Mouse (Mus musculus): ENCODE measurements around the gene Tdrd3.
A peak's percentile ranks its signal among the peaks of the same experiment; 100 is the strongest.

Tdrd3 gene

GRCm38 (mm10) chr14:87451645-87452443 is 35.4 kb downstream of the Tdrd3 start:
- DNase-seq (ENCODE audit: low spot score): peak; percentile 78

GRCm38 (mm10) chr14:87455630-87456175 is 39.3 kb downstream of the Tdrd3 start:
- DNase-seq (ENCODE audit: low spot score): no peak

- no peak for DNase-seq (ENCODE audit: low spot score)
Observed at GRCm38 (mm10) chr14:87459777-87460176, 43.3 kb downstream of the Tdrd3 start.

GRCm38 (mm10) chr14:87461543-87461942 is 45.1 kb downstream of the Tdrd3 start:
- DNase-seq (ENCODE audit: low spot score): no peak

- peak; percentile 66 for DNase-seq (ENCODE audit: low spot score)
Observed at GRCm38 (mm10) chr14:87463963-87464654, 47.7 kb downstream of the Tdrd3 start.

- DNase-seq (ENCODE audit: low spot score): no peak
Observed at GRCm38 (mm10) chr14:87464655-87465054, 48.2 kb downstream of the Tdrd3 start.

GRCm38 (mm10) chr14:87467586-87467985 is 51.1 kb downstream of the Tdrd3 start:
- no peak for DNase-seq (ENCODE audit: low spot score)

GRCm38 (mm10) chr14:87471521-87471920 is 55.1 kb downstream of the Tdrd3 start:
- no peak for DNase-seq (ENCODE audit: low spot score)

- DNase-seq (ENCODE audit: low spot score): no peak
Observed at GRCm38 (mm10) chr14:87472782-87473181, 56.3 kb downstream of the Tdrd3 start.

- no peak for DNase-seq (ENCODE audit: low spot score)
Observed at GRCm38 (mm10) chr14:87475721-87476359, 59.4 kb downstream of the Tdrd3 start.

- no peak for DNase-seq (ENCODE audit: low spot score)
Observed at GRCm38 (mm10) chr14:87478339-87478951, 62.0 kb downstream of the Tdrd3 start.

- DNase-seq (ENCODE audit: low spot score): no peak
Observed at GRCm38 (mm10) chr14:87485888-87486287, 69.4 kb downstream of the Tdrd3 start.

- DNase-seq (ENCODE audit: low spot score): no peak
Observed at GRCm38 (mm10) chr14:87497955-87498594, 81.6 kb downstream of the Tdrd3 start.

- no peak for DNase-seq (ENCODE audit: low spot score)
Observed at GRCm38 (mm10) chr14:87505924-87506323, 89.5 kb downstream of the Tdrd3 start.

GRCm38 (mm10) chr14:87515281-87515680 is 98.8 kb downstream of the Tdrd3 start:
- DNase-seq (ENCODE audit: low spot score): no peak

GRCm38 (mm10) chr14:87517381-87517780 is 100.9 kb downstream of the Tdrd3 start:
- DNase-seq (ENCODE audit: low spot score): no peak

GRCm38 (mm10) chr14:87531847-87532246 is 115.4 kb downstream of the Tdrd3 start:
- DNase-seq (ENCODE audit: low spot score): no peak

- no peak for DNase-seq (ENCODE audit: low spot score)
Observed at GRCm38 (mm10) chr14:87537127-87537819, 120.8 kb downstream of the Tdrd3 start.

- no peak for DNase-seq (ENCODE audit: low spot score)
Observed at GRCm38 (mm10) chr14:87549986-87550385, 133.5 kb downstream of the Tdrd3 start.

- DNase-seq (ENCODE audit: low spot score): no peak
Observed at GRCm38 (mm10) chr14:87552211-87552610, 135.8 kb downstream of the Tdrd3 start.

GRCm38 (mm10) chr14:87563841-87564240 is 147.4 kb downstream of the Tdrd3 start:
- no peak for DNase-seq (ENCODE audit: low spot score)
